Mouse (Mus musculus) CD4-positive, CD25-positive, alpha-beta regulatory T cell, adult 2 months (primary cell): ENCODE results near the gene Sirt4.
A peak's percentile ranks its signal among the peaks of the same experiment; 100 is the strongest.
"Not testable (repeated sequence)": the region's sequence is repeated elsewhere in the genome, so short reads cannot be mapped to it uniquely, and the experiment has no call there.

Experiments
- DNase-seq: peaks from one replicate; pipeline ENCODE4 v3.0.0-alpha.2; 2012; ENCODE audit warnings: low read depth, low spot score

The Sirt4 gene

GRCm38 (mm10) chr5:115514896-115515587 lies 30.5 kb upstream of the Sirt4 start:
- DNase-seq = no peak

- DNase-seq = no peak
Measured at GRCm38 (mm10) chr5:115514346-115514745, 29.8 kb upstream of the Sirt4 start.

DNA sequence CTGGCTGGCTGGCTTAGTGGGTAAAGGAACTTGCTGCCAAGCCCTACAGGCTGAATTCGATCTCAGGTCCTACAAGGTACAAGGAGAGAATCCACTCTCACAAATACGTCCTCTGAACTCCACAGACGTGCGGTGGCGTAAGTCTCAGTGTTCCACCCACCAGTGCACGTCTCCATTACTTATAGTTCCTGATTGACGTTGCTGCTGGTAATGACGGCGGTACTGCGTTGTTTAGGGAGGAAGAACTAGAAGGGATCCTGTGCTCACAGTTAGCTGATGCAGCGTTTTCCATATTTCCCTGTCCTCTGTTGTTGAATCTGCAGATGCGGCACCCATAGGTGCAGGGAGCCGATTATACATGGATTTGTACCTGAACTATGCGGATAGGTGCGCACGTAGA lies 29.2 kb upstream of the Sirt4 start:
- no peak for DNase-seq

- no peak for DNase-seq
Measured at GRCm38 (mm10) chr5:115513246-115513645, 28.7 kb upstream of the Sirt4 start.

- no peak for DNase-seq
Measured at GRCm38 (mm10) chr5:115512375-115512774, 27.9 kb upstream of the Sirt4 start.

DNA sequence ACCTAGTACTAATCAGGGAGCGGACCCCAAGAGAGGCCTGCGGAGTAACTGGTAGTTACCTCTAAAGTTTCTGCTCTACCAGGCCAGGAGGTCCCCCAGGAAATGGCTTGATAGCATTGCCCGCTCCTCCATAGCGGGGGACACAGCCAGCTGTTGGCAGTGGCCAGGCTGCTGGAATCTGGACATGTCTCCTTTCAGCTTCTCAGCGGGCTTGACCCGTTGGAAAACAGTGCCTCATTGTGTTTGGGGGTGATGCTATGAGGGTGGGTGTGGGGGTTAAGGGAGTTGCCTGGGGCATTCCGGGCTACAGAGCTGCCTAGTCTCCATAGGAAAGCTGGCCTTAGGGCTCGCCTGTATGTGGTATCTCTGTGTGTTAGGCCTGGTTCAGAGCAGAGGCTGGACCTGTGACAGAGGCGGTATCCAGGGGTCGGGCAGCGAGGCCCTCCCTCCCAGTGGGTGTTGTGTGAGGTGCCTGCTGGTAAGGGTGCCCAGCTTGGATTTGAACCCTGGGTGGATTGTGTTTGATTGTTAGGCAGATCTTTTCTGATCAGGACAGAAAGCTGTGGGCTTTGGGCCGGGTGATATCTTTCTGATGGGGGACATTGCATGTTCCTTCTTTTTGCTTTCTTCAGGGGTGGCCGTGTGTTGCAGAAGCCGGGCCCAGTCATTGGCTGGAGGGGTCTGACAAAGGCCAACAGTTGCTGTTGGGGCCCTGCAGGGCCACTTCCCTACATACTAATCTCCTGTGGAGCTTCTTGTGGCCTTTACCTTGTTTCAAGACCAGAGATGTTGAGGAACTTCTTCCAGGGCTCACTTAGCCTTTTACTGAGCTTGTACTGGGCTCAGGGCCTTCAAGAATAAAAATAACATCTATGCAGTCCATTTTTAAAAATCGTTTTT lies 25.5 kb upstream of the Sirt4 start:
- no peak for DNase-seq

DNA sequence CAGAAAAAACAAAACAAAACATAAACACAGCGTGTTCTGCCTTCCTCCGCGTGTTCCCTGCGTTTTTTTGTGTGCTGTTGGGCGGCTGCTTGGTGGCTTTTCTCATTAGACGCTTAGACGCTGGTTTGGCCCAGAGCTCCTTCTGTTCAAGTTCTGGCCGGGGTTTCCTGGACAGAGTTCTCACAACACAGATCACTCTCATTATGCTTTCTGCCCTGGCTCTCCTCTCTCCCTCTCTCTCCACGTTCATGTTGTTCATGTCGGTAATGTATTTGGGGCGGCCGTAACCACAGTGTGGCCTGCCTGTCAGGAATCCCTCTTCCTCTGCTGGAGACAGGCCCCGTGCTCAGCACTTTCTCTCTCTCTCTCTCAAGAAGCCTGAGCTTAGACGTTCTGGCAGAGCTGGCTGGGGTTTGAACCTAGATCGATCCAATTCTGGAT lies 24.8 kb upstream of the Sirt4 start:
- no peak for DNase-seq

DNA sequence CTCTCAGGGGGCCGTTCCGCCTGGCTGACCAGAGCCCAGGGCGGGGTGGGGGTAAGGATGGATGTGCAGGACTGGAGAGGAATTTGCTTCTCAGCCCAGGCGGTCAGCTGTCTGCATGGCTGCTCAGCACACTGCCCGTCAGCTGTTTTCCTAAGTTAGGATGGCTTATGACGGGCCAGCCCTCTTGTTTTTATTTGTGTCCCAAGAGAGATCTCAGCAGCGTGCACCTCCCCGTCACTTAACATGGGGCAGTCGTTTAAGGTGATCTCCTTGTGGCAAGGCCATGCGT lies 24.3 kb upstream of the Sirt4 start:
- DNase-seq = no peak

DNA sequence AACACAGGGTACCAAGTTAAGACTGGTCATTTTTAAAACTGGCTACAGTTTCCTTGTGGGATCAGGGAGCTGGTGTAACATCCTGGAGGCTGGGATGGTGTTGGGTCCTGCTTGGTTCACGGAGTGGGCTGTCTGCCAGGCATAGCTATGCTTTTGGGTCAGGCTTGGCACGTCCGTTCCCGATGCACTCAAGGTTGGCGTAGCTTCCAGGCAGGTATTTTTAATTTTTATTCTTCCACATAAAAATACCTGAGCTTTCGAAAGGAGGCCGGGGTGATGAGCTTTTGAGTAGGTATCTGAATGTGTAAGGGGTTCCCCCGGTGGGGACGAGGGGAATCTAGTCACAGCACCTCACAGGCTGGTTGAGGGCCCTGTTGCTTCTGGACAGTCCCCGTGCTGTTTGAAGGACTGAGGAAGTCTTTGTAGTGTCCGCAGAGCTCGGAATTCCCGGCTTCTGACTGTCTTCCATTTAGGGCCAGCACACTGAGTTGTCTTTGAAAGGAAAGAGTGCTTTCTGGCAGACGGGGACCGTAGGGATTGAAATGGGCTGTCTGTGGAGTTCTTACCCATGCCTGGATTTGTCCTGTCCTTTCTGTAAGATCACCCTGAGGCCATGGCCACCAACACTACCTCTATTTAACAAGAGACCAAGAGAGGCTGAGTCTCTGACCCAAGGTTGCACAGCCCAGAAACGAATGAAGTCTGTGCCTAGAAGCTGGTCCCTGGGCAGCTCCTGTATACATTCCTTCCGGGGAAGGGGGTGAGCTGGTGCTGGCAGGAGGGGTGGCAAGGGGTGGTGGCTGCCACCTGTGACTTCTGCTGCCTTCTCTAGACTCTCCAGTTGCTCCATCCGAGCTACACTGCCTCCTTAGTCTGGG lies 23.7 kb upstream of the Sirt4 start:
- no peak for DNase-seq

GRCm38 (mm10) chr5:115507267-115507980 lies 22.9 kb upstream of the Sirt4 start:
- DNase-seq = peak; percentile 28

DNA sequence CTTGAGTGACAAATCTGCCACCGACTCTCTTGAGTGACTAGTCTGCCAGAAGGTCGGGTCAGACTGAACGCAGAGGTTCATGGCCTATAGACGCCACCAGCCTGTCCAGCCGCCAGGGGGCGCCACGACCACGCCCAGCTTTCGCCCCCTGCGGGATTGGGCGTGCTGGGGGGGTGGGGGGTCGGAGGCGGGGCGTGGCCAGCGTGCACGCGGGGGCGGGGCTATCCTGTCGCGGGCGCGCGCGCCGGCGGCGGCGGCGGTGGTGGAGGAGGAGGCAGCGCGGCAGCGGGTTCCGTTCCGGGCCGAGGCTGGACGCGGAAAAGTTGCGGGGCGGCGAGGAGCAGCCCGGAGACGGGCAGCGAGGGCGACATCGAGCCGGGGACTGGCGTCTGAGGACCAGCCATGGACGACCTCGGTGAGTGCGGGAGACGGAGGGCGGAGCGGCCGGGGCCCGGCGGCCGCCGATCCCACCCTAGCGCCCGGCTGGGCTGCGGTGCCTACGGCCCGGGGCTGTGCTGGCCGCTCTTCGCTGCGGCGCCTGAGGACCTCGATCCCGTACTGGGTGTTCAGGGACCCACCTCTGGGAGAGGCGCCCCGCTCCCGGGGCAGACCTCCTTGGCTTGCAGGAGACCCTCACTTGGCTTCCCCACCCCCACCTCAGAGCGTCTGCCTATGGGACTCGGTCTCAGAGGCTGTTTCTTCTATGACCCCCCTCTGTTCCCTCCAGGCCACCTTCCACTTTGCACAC lies 22.1 kb upstream of the Sirt4 start, which contains the start of gene Pxn:
Gene Pxn (plus strand): TSS at position 223 of the 748 bp plus-strand sequence.
- peak; percentile 97 for DNase-seq

- not testable (repeated sequence) for DNase-seq
Measured at GRCm38 (mm10) chr5:115505617-115506016, 21.1 kb upstream of the Sirt4 start.

DNA sequence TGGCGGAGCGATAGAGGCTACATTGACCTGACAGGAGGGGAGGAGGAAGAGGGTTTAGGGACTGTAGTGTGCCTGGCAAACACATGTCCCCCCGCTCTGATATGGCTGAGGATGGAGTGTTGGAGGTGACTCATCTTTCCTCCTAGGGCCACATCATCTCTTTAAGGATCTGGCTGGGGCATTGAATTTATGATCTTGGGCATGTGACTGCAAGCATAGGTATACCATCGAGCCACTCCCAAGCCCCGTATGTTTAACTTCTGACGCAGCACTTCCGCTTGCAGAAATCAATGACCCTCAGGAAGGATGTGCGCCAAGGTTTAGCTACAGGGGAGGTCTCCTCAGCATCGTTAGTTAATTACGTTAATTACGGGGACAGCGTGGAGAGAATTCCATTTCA lies 18.5 kb upstream of the Sirt4 start:
- DNase-seq = no peak

DNA sequence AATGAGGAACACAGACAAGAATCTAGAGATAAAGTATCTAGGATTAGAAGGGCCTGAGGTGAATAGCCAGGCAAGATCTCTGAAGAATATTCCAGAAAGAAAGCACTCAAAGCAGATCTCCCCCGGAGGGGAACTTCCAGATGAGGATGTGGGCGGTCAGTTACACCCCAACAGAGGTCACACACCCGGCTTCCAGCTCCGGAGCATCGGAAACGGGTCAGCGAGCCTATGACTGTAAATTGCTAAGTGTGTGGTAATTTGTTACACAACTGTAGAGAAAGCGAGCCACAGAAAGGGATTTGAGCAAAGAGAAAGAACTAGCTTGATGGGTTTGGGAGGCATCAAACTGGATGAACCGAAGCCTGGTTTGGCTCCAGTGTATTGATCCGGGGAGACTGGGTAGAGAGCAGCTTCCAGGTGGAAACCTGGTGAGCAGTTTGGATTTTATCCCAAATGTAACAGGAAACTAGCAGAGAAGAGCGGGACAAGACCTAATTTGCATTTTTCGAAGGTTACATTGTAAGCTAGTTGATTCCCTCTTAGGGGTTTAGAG lies 15.9 kb upstream of the Sirt4 start:
- DNase-seq = no peak

- DNase-seq = no peak
Measured at GRCm38 (mm10) chr5:115498307-115499240, 14.0 kb upstream of the Sirt4 start.

DNA sequence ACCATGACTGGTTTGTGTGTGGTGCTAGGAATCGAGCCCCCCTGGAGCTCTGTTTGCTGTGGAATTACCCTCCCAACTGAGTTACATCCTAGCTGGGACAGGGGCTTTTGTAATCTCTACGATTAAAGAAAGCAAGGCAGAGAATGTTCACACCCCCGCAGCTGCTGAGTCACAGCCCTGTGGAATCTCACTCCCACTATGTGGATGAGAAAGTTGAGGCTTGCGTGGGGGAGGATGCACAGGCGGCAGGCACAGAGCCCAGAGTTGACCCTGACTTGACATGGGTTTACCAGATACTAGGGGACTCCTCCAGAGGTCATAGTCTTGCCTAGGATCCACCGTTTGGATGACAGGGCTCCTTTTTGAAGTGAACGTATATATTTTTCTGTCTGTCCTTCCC lies 12.5 kb upstream of the Sirt4 start:
- no peak for DNase-seq

DNA sequence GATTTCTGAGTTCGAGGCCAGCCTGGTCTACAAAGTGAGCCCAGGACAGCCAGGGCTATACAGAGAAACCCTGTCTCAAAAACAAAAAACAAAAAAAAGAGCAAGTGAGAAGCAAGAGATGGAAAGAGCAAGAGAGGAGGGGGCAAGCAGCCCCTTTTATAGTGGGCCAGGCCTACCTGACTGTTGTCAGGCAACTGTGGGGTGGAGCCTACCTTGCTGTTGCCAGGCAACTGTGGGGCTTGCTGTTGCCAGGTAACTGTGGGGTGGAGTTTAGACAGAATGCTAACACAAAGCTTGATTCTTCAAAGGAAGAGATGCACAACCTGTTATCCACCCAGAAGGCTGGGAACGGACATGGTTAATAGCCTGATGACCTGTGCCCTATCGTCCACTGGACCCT lies 11.1 kb upstream of the Sirt4 start:
- not testable (repeated sequence) for DNase-seq

DNA sequence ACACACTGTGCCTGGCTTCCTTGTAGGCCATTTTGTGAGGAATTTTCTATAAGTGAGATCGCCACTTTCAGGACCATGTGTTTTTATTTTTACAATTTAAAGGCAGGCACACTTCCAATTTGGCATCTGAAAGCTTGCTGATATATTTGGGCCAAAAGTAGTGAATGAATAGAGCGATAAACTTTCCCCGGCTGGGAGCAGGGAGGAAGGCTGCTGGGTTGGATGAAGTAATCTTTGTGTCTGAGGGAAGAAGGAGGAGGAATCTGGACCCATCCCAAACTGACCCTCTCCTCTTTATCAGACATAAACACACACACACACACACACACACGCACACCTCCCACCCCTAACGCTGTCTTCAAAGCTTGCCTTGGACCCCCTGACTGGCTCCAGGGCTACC lies 8.9 kb upstream of the Sirt4 start:
- DNase-seq = no peak

DNA sequence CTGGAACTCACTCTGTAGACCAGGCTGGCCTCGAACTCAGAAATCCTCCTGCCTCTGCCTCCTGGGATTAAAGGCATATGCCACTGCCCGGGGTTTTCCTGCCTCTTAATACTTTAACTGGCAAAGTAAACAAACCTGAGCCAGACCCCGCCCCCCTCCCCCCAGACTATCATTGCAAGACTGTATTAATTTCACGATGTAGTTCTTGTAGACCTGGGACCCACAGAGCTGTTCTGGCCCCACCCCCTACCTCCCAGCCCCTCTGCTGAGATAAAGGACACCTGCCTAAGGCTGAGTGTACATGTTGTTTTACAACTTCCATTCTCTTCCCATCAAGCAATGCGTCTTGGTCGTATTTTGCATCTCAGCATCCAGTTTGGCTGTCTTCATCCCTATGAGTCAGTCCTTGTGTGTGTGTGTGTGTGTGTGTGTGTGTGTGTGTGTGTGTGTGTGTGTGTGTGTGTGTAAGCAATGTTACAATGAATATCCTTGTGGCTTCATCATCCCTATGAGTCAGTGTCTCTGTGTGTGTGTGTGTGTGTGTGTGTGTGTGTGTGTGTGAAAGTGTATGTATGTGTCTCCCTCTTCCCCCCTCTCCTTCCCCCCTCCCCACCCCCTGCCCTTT lies 8.3 kb upstream of the Sirt4 start:
- no peak for DNase-seq
